Mouse (Mus musculus) monocyte, adult 5-6 weeks (primary cell): ENCODE results near the gene Wdr47. TPM values are rescaled to one million over a fixed set of nuclear protein-coding genes. Genes with fewer than 3 reads are reported as not detected.

ENCODE experiments used
- ATAC-seq: fragments of 153-309, 156-312 bp; replicated peaks from 2 replicates; pipeline ENCODE4 v1.8.0; 2017; ENCODE audit warnings: mild to moderate bottlenecking; ENCODE audit not compliant: low TSS enrichment, insufficient number of reproducible peaks, severe bottlenecking, poor library complexity, low FRiP score
- total RNA-seq: library from RNA; stranded (forward); fragments of 200-1000, 200-491, 200-594 nt; gene quantifications from 3 replicates; pipeline ENCODE4 v1.2.3, GENCODE M21; 2017

Wdr47 gene
- total RNA-seq, 1 experiment from 2014 or later: 13.7 TPM

- no peak for ATAC-seq
Measured at GRCm38 (mm10) chr3:108689446-108689845, 98.4 kb downstream of the Wdr47 start.

DNA sequence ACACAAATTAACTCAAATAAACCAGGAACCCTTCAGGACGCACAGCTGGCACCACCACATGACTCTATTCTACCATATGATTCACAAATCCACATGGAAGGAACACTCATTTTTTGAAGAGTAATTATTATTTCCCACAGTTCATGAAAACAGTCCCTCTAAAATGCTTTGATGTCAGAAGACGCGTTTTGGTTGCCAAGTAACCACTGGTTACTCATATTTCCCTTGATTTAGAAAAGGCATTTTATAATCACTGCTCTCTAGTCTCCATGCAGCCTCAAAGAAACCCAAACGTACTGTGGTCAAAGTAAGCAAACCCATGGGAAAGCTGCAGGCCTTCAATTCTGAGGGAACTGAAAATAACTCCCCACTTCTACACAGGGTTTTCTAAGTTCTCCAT lies 98.9 kb downstream of the Wdr47 start:
- no peak for ATAC-seq

DNA sequence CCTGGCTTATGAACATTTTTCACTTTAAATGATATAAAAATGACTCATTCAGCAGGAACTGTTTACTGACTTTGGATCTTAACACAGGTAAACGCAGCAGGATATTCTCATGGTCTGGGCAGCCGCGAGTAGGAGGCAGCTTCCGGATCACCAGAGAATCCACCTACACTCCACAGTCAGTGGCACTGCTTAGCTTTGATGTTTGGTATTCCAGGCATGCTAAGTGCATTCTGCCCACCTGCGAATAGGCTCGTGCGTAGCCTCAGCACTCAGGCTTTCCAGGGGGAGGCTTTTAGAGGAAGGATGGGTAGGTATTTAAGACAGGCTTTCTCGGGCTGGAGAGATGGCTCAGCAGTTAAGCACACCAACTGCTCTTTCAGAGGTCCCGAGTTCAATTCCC lies 103.2 kb downstream of the Wdr47 start:
- ATAC-seq: no peak

Other genes with a start within 250 kb of the Wdr47 start
- not detected in 3 replicates for gene Mybphl, start 226.4 kb upstream of the Wdr47 start, total RNA-seq
- 0.68 to 1.4 TPM (median 0.86 TPM) in 3 replicates for gene Psrc1, start 207.4 kb upstream of the Wdr47 start, total RNA-seq
- gene Celsr2, start 175.7 kb upstream of the Wdr47 start, total RNA-seq: 0.11 to 1.8 TPM (median 0.19 TPM) in 3 replicates
- 120 to 326 TPM (median 130 TPM) in 3 replicates for gene Sars, start 146.1 kb upstream of the Wdr47 start, total RNA-seq
- not detected in 3 replicates for gene 1700013F07Rik, start 57.1 kb upstream of the Wdr47 start, total RNA-seq
- 0.11 to 0.19 TPM in 2 of 3 replicates, not detected in the other for gene 5330417C22Rik, start 54.7 kb upstream of the Wdr47 start, total RNA-seq
- 67.3 to 88.2 TPM (median 82.3 TPM) in 3 replicates for gene Tmem167b, start 28.8 kb upstream of the Wdr47 start, total RNA-seq
- gene Taf13, start 19.6 kb upstream of the Wdr47 start, total RNA-seq: 40.3 to 53.0 TPM (median 51.7 TPM) in 3 replicates
- gene Clcc1, start 62.6 kb downstream of the Wdr47 start, total RNA-seq: 71.2 to 120 TPM (median 75.3 TPM) in 3 replicates
- 7.2 to 9.7 TPM (median 9.6 TPM) in 3 replicates for gene Gpsm2, start 131.0 kb downstream of the Wdr47 start, total RNA-seq
- not detected in 3 replicates for gene Aknad1, start 148.4 kb downstream of the Wdr47 start, total RNA-seq
- gene Stxbp3, start 249.2 kb downstream of the Wdr47 start, total RNA-seq: 93.4 to 111 TPM (median 93.8 TPM) in 3 replicates